Mouse (Mus musculus) spleen, adult 2 months (tissue): Measurements from ENCODE around the gene Tbx6. TPM values are rescaled to one million over a fixed set of nuclear protein-coding genes. Genes with fewer than 3 reads are reported as not detected.

ENCODE experiments used
- DNase-seq, 2 experiments: peaks; one replicate each; pipeline versions ENCODE4 v3.0.0 to v3.0.0-alpha.2; 2012 to 2021; ENCODE audit warnings: low spot score in 2 of 2, low read depth in 1 of 2
- H3K27ac ChIP-seq: fragments of 200-500 bp; 2 replicates; pipeline ENCODE4 v1.5.1; 2012; ENCODE audit warnings: low read length, inconsistent platforms; ENCODE audit not compliant: insufficient read depth
- H3K27me3 ChIP-seq: fragments of 200-500 bp; 2 replicates; pipeline ENCODE4 v1.6.1; 2012; ENCODE audit warnings: mild to moderate bottlenecking, moderate library complexity, low read length, inconsistent platforms; ENCODE audit not compliant: control insufficient read depth, insufficient read depth
- H3K36me3 ChIP-seq: fragments of 200-500 bp; 2 replicates; pipeline ENCODE4 v1.6.1; 2012; ENCODE audit warnings: mild to moderate bottlenecking, low read length, inconsistent platforms; ENCODE audit not compliant: control insufficient read depth, insufficient read depth
- H3K4me1 ChIP-seq: fragments of 200-500 bp; 2 replicates; pipeline ENCODE4 v1.6.1; 2011; ENCODE audit warnings: inconsistent platforms; ENCODE audit not compliant: control insufficient read depth, insufficient read depth, insufficient read length
- H3K4me3 ChIP-seq: fragments of 200-500 bp; 2 replicates; pipeline ENCODE4 v1.5.1; 2011; ENCODE audit warnings: mild to moderate bottlenecking, inconsistent platforms; ENCODE audit not compliant: insufficient read depth, insufficient read length; ENCODE audit errors: extremely low read depth
- CTCF ChIP-seq: fragments of 200-500 bp; IDR thresholded peaks from 2 replicates; pipeline ENCODE4 v1.5.1; 2011; ENCODE audit warnings: mild to moderate bottlenecking, inconsistent platforms; ENCODE audit not compliant: insufficient read depth, insufficient read length, insufficient replicate concordance; ENCODE audit errors: extremely low read depth
- POLR2A ChIP-seq: fragments of 200-500 bp; IDR thresholded peaks from 2 replicates; pipeline ENCODE4 v1.6.1; 2011; ENCODE audit warnings: low read depth, low read length, inconsistent platforms
- WGBS: fragments of 180-500 bp; shearing (Covaris S2); methylation state at CpG from one replicate; pipeline ENCODE4 v1.1.7; 2018; 5-methylcytosine and 5-hydroxymethylcytosine counted together
- polyA plus RNA-seq: library from polyadenylated mRNA; depleted of rRNA; stranded (reverse); fragments of >200 nt; gene quantifications from 2 replicates; pipeline ENCODE4 v1.2.3, GENCODE M21; 2012

Gene Tbx6
- polyA plus RNA-seq, 1 experiment, result 17.9 TPM

DNA sequence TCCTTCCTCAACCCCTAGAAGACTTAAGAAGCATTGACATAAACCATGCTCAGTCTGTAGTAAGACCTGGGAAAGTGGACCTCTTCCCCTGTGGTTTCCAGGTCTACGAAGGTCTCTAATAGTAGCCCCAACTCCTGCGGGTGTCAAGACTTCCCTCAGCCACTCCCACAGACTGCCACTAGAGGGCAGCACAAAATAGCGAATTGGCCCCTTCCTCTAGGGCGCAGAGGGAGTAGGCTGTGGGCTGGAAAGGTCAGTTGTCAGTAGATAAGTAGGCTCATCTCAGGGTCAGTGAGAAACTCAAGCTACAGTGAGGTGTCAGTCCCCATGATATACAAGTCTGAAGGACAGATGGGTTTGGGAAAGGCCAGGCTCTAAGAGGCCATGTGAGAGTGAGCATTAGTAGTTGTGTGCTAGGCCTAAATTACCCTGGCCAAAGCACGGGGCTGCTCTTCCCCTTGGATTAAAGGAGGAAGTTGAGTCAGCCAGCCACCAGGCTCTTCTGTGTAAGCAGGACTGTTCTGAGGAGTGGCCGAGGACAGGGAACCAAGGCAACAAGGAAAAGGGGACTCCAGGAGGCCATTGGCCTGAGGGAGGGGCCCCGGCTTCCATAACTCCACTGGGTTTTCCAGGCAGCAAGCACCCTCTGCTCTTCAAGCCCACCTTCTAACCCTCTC is 40.7 kb downstream of the Tbx6 start:
- Histone ChIP-seq H3K4me3 (no peak overlapping the region), H3K27ac (no peak overlapping the region), H3K4me1 (no peaks in the 10 kb centered on the region), H3K27me3 (peaks cover 2% of the 10 kb centered on the region; the same call in 1 of the 2 replicates), H3K36me3 (no peaks in the 10 kb centered on the region)
- peak; percentile 90; the same call in 1 of the 2 replicates for TF ChIP-seq CTCF
- TF ChIP-seq POLR2A, result no peak
- DNase-seq, result peak; percentile 46 to 76
- 32% methylated on average over 7 of the region's 7 CpGs for WGBS

DNA sequence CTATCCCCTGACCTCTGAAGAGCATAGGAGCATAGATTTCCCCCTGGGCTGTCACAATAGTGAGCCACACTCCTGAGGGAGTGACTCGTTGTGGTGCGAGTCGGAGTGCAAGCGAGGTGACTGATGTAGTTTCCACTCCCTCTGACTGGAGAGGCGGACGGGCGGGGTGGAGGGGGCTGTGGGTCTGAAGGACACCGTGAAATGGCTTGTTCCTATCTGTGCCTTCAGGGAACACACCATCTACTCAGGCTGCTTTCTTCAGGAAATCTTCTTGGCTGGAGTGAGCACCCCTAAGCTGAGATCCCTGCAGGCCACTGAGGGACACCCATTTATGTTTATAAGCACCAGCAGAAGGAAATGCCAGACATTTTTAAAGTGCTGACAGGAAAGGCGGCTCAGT is 41.5 kb downstream of the Tbx6 start:
- TF ChIP-seq POLR2A (no peak), CTCF (no peak)
- WGBS, result 65% methylated on average over 9 of the region's 9 CpGs
- H3K27me3 ChIP-seq, result peaks cover 2% of the 10 kb centered on the region; the same call in 1 of the 2 replicates
- H3K4me1 ChIP-seq, result no peaks in the 10 kb centered on the region
- H3K4me3 ChIP-seq, result no peak overlapping the region
- no peak for DNase-seq
- H3K36me3 ChIP-seq, result no peaks in the 10 kb centered on the region
- H3K27ac ChIP-seq, result no peak overlapping the region

DNA sequence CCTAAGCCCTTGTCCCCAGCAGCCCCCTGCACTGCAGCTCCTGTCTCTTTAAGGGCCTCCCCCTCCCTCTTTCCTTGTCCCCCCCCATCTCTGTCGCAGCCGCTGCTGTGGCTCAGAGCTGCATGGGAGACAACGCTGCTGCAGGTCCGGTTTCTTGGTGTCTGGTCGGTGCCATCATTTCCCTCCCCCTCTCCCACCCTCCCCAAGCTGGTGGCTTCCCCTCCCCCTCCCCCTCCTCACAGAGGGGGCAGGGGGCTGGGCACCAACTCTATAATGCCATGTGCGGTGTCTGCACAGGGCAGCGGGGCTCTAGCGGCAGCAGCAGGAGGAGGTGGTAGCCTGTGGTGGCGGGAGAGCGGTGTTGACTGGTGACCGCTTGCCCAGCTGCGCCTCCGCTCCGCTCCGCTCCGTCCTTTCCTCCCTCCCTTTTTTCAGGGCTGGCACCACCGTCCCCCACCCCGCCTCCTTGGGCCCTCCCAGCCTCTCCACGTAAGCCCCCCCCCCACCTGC is 42.0 kb downstream of the Tbx6 start:
- no peak overlapping the region for H3K4me3 ChIP-seq
- no peak for TF ChIP-seq CTCF
- TF ChIP-seq POLR2A, result no peak
- 6% methylated on average over 14 of the region's 19 CpGs for WGBS

DNA sequence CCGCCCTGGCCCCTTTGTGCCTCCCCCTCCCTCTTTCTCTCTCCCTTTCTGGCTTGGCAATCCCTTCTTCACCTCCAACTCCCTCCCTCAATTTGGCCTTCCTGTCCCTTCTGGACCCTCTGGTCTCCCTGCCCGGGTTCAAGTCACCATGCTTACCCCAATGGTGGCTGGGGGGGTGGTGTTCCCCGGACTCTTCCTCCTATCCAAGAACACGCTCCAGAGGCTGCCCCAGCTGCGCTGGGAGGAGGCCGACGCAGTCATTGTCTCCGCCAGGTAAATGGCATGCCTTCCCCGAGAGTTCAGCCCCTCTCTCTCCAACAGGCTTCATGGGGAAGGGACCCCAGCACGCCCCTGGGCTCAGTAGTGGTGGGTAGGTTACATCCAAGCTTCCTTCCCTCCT is 42.7 kb downstream of the Tbx6 start:
- no peak overlapping the region for H3K4me3 ChIP-seq
- H3K27me3 ChIP-seq, result peaks cover 2% of the 10 kb centered on the region; the same call in 1 of the 2 replicates
- 36% methylated on average over 10 of the region's 10 CpGs for WGBS
- H3K36me3 ChIP-seq, result no peaks in the 10 kb centered on the region
- TF ChIP-seq CTCF, result no peak
- no peak for TF ChIP-seq POLR2A
- no peaks in the 10 kb centered on the region for H3K4me1 ChIP-seq
- no peak for DNase-seq
- no peak overlapping the region for H3K27ac ChIP-seq

More for the DNA sequence above, 42.0 kb downstream of the Tbx6 start:
- H3K36me3 ChIP-seq, result no peaks in the 10 kb centered on the region
- peaks cover 2% of the 10 kb centered on the region; the same call in 1 of the 2 replicates for H3K27me3 ChIP-seq
- DNase-seq, result no peak
- H3K4me1 ChIP-seq, result no peaks in the 10 kb centered on the region
- H3K27ac ChIP-seq, result no peak overlapping the region

DNA sequence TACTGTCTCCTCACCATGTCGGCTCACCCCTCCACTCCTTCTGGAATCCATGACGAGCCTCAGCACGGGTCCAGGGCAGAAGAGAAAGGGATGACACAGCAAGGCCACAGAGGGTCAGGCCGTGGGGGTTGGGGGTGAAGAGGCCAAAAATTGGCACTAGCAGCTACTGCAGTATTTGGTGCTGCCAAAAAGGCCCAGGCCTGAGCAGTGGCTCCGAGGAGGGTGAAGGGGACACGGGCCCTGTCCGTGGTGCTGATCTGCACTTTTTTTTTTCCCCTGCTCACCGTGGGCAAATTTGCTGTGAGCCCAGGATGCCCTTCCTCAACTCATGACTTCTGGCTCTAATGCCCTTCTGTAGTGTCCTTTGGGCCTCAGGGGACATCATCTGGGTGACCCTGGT is 44.1 kb downstream of the Tbx6 start:
- no peaks in the 10 kb centered on the region for H3K4me1 ChIP-seq
- DNase-seq, result no peak
- no peaks in the 10 kb centered on the region for H3K36me3 ChIP-seq
- H3K27me3 ChIP-seq, result peaks cover 2% of the 10 kb centered on the region; the same call in 1 of the 2 replicates
- 32% methylated on average over 8 of the region's 8 CpGs for WGBS
- H3K4me3 ChIP-seq, result no peak overlapping the region
- H3K27ac ChIP-seq, result no peak overlapping the region
- no peak for TF ChIP-seq CTCF
- TF ChIP-seq POLR2A, result no peak

- H3K27ac ChIP-seq, result no peak overlapping the region
- no peaks in the 10 kb centered on the region for H3K36me3 ChIP-seq
- DNase-seq, result no peak
- TF ChIP-seq CTCF, result no peak
- TF ChIP-seq POLR2A, result no peak
- peaks cover 2% of the 10 kb centered on the region; the same call in 1 of the 2 replicates for H3K27me3 ChIP-seq
- 71% methylated on average over 5 of the region's 5 CpGs for WGBS
- no peak overlapping the region for H3K4me3 ChIP-seq
- no peaks in the 10 kb centered on the region for H3K4me1 ChIP-seq
Measured at GRCm38 (mm10) chr7:126825952-126826351, 44.7 kb downstream of the Tbx6 start.

DNA sequence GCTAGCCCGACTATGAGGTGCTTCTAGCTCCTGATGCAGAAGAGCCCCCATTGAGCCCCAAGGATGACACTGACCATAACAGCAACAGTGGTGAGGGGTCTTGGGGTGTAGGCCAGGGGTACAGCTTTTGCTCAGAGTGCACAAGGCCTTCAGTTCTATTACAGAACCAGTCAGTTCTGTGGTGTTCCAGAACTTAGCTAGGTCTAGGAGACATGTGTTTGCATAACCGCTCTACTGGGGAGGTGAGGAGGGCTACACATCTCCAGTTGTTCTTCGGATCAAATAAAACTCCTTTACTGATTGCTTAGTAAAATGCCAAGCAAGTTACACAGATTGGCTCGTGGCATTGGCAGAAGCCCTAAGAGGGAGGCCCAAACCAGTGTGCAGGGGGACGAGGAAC is 50.3 kb downstream of the Tbx6 start, which contains the start of gene 4930451I11Rik:
4930451I11Rik (minus strand) TSS at position 101 of the 400 bp plus-strand sequence.
- H3K27me3 ChIP-seq, result no peaks in the 10 kb centered on the region
- H3K4me3 ChIP-seq, result peak within 1 kb of the TSS; percentile 25; the same call in 1 of the 2 replicates
- no peak within 1 kb of the TSS for H3K27ac ChIP-seq
- no peak for DNase-seq
- H3K36me3 ChIP-seq, result no peaks in the 10 kb centered on the region
- no peak for TF ChIP-seq CTCF
- TF ChIP-seq POLR2A, result no peak
- 0 out of 2 replicates have a peak, but pooled peaks cover 2% of the 10 kb centered on the region for H3K4me1 ChIP-seq
- WGBS, result 64% methylated on average over 5 of the region's 5 CpGs
